Mouse (Mus musculus) 3134 (cell line): ENCODE results near the gene Slc5a1.

Experiments used
- DNase-seq: peaks from one replicate; pipeline ENCODE4 v3.0.0-alpha.2; 2011; ENCODE audit warnings: low spot score; ENCODE audit not compliant: insufficient read length; ENCODE audit errors: extremely low read depth

The Slc5a1 gene

DNA sequence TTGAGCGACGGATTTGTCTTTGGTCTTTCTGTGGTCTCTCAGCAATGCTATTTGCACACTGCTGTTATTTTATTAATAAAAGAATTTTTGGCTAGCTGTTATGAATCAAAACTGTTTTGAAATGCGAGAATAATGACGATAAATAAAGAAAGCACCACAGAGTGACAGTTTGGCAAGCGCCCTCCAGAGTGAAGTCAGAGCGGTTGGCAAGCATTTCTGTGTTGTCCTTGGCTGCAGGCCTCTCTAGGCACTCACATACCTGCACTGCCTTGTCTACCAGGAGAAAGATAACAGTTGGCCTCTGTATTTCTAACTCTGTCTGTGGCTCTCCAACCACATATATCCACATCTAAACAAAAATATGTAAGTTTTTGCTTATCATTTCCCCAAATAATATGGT is 43.7 kb downstream of the Slc5a1 start:
- DNase-seq: no peak

DNA sequence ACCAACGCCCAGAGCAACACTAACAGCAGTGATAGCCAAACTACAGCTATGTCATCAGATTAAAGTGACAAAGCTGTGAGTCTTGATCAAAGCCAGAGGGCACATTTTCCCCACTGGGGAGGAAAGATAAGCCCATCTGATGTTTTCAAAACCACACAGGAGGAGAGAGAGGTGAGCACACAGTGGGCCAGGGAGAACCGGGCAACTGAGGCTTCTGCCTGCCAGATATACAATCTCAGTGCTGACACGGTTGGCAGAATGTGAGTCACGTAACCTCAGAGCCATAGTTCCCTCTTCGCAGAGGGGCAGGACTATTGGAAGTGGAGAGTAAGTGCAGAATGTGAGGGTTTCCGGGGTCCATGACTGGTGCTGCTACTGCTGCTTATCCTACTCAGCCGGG is 89.5 kb downstream of the Slc5a1 start:
- no peak for DNase-seq

GRCm38 (mm10) chr5:33195246-33195852 is 91.3 kb downstream of the Slc5a1 start:
- no peak for DNase-seq

DNA sequence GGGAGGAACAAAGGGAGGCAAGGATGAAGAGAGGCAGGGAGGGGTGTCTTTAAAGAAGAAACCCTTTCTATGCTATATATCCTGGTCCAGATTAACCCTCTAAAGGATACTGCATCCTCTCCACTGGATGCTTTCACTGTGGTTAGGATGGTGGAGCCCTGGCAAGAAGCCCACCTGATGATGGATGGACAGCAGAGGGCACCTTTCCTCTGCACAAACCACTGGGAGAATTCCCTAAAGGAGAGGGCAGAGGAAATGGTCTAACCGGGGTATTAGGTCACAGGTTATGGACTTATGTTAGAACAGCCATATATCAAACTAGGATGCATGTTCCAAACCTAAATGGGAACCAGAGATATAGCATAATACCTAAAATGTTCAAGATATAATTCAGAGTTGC is 96.1 kb downstream of the Slc5a1 start:
- DNase-seq: no peak

- no peak for DNase-seq
These were observed 97.7 kb downstream of the Slc5a1 start for GRCm38 (mm10) chr5:33201697-33202096.

DNA sequence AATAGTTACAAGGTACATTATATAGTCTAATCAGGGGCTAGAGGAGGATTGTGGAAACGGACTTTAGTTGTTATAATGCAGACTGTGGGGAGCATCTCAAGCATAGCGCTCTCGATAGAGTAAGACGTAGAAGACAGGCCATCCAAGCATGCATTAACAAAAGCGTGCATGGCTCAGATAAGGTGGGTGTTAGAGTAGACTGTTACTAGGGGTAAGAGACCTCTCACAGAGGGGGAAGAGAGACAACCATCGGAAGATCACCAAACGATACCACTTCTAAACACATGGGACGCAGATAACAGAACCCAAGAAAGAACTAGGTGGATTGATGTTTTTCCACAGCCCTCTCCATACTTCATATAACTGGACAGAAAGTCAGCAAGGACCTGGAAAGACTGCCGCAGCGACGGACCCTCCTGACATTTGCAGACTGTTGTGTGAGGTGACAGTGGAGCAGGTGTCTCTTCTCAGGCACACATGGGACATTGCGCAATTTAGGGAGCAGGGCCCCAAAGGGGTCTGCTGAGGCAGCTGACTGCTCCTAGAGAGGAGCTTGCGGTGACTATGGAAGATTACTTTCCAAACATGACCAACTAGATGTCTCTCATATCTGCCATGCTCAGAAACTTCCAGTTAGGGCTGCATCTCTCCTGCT is 98.6 kb downstream of the Slc5a1 start:
- DNase-seq: no peak

- no peak for DNase-seq
These were observed 99.1 kb downstream of the Slc5a1 start for GRCm38 (mm10) chr5:33203171-33203565.

- DNase-seq: peak; percentile 53
These were observed 99.7 kb downstream of the Slc5a1 start for GRCm38 (mm10) chr5:33203691-33204242.

DNA sequence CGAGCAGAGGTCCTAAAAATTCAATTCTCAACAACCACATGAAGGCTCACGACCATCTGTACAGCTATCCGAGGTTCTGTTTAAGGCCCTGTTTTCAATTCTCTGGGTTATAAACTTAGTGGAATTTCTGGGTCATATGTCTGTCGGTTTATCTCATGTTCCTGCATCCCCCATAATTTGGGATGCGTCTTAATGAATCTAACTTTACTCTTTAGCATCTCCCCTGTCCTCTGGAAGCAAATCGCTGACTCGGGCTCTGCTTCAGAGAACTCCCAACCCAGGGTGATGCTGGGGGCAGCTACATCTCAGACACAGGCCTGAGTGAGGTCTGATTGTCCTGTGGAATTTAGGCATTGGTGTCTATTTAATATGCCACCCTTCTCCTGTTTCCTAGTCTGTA is 100.3 kb downstream of the Slc5a1 start:
- no peak for DNase-seq

DNA sequence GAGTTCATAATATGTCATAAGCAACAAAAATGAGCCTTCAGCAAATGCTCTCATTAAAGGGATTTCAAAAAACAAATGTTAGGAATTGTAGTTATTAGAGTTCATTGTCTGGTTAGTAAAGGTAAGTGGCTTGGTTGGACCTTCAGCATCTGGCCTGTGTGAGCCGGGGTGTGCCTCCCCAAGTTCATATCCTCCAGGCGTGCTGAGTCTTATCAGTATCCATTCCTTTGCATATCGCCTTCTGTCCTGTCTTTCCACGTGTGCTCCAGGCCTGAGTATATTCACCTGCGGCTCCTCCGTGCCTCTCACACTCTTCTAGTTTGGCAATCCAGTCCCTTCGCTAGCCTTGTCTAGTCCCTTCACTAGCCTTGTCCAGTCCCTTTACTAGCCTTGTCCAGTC is 102.3 kb downstream of the Slc5a1 start:
- DNase-seq: no peak

- no peak for DNase-seq
These were observed 103.1 kb downstream of the Slc5a1 start for GRCm38 (mm10) chr5:33207136-33207535.

GRCm38 (mm10) chr5:33208533-33209245 is 104.7 kb downstream of the Slc5a1 start:
- DNase-seq: no peak

- DNase-seq: no peak
These were observed 106.5 kb downstream of the Slc5a1 start for GRCm38 (mm10) chr5:33210515-33210914.

DNA sequence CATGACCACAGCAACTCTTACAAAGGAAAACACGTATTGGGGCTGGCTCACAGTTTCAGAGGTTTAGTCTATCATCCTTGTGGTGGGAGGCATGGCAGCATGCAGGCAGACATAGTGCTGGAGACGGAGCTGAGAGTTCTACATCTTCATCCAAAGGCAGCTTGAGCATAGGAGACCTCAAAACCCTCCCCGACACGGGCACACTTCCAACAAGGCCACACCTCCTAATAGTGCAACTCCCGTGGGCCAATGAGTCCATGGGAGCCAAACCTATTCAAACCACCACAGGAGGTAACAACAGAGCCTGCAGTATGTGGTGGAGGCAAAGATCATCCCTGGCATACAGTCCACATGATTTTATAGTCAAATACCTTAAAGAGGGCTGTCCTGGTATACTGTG is 107.2 kb downstream of the Slc5a1 start:
- DNase-seq: no peak
